Mouse (Mus musculus) forebrain, embryonic 16.5 days (tissue): ENCODE results near the gene Pold1. TPM values are rescaled to one million over a fixed set of nuclear protein-coding genes. Genes with fewer than 3 reads are reported as not detected.

Experiments
- ATAC-seq: fragments of 200-750 bp; cut with Nextera tagmentation; 2 replicates; pipeline ENCODE4 v1.8.0; 2017; ENCODE audit warnings: mild to moderate bottlenecking, moderate library complexity
- H3K27ac ChIP-seq: fragments of 300-500 bp; sonication (generic); 2 replicates; pipeline ENCODE4 v1.5.1; 2014; ENCODE audit warnings: low read length, control low read depth
- H3K27me3 ChIP-seq: fragments of 300-500 bp; sonication (generic); replicated peaks from 2 replicates; pipeline ENCODE4 v1.6.1; 2014; ENCODE audit warnings: low read length; ENCODE audit not compliant: control insufficient read depth, insufficient read depth
- H3K36me3 ChIP-seq: fragments of 300-500 bp; sonication (generic); 2 replicates; pipeline ENCODE4 v1.6.1; 2014; ENCODE audit not compliant: control insufficient read depth, insufficient read depth
- H3K4me1 ChIP-seq: fragments of 300-500 bp; sonication (generic); replicated peaks from 2 replicates; pipeline ENCODE4 v1.6.1; 2014; ENCODE audit warnings: low read length; ENCODE audit not compliant: control insufficient read depth, insufficient read depth
- H3K4me2 ChIP-seq: fragments of 300-500 bp; sonication (generic); 2 replicates; pipeline ENCODE4 v1.6.1; 2014; ENCODE audit warnings: mild to moderate bottlenecking, low read length, control low read depth
- H3K4me3 ChIP-seq: fragments of 300-500 bp; sonication (generic); replicated peaks from 2 replicates; pipeline ENCODE4 v1.5.1; 2014; ENCODE audit warnings: mild to moderate bottlenecking, low read length, control low read depth
- H3K9ac ChIP-seq: fragments of 300-500 bp; sonication (generic); replicated peaks from 2 replicates; pipeline ENCODE4 v1.6.1; 2014; ENCODE audit warnings: low read depth, low read length, control low read depth
- H3K9me3 ChIP-seq: fragments of 300-500 bp; sonication (generic); 2 replicates; pipeline ENCODE4 v1.6.1; 2016; ENCODE audit warnings: low read length; ENCODE audit not compliant: control insufficient read depth
- WGBS: fragments of 180-500 bp; shearing (Covaris S2); extraction: QIAGEN DNeasy Blood & Tissue Kit; methylation state at CpG from one replicate; pipeline ENCODE4 v1.1.7; 2014; 5-methylcytosine and 5-hydroxymethylcytosine counted together
- polyA plus RNA-seq: library from polyadenylated mRNA; unstranded; fragments of >200 nt; fragmentation: Nextera tagmentation; extraction: Ambion mirVana; gene quantifications from 2 replicates; pipeline ENCODE4 v1.2.1, GENCODE M21; 2015

The Pold1 gene
- polyA plus RNA-seq, 1 experiment from 2014 or later, result 46.1 TPM

DNA sequence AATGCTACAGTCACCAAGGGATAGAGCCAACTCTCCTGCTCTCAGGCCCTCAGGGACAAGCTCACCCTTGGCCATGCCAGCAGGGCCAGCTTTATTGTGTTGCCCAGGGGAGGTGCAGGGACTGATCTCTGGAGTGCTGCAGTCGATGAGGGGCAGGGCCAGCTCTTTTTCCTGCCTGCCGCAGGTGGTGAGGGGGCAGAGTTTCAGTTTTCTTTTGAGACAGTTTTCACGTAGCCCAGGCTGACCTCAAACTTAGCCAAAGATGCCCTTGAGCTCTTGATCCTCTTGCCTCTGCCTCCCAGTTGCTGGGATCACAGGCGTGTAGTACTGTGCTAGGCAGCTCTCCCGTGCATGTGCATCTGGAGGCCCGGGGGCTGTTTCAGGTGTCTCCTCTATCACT is 22.3 kb upstream of the Pold1 start:
- Histone ChIP-seq H3K4me1 (no peaks in the 10 kb centered on the region), H3K4me2 (no peak overlapping the region), H3K9ac (no peak overlapping the region), H3K27ac (no peak overlapping the region), H3K27me3 (0 out of 2 replicates have a peak, but pooled peaks cover 3% of the 10 kb centered on the region), H3K9me3 (no peaks in the 10 kb centered on the region), H3K36me3 (no peaks in the 10 kb centered on the region), H3K4me3 (no peak overlapping the region)
- 81% methylated on average over 6 of the region's 6 CpGs for WGBS
- ATAC-seq, result no peak

DNA sequence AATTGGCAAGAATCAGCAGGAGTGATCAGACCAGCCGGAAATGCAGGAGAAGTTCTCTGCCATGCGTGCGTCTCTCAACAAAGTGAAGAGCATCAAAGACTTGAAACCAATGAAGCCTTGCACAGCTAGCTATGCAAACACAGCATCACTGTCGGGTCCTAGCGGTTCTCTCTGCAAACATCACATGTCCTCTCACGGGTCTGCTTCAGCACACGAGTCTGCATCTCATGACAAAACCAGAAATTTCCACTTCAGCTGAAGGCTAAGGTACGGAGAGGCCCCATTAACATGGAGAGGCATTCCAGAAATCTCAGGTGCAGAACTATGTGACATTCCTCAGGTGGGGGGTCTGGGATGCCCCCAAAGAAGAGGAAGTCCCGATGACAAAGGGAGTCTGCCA is 20.2 kb upstream of the Pold1 start:
- Histone ChIP-seq H3K9me3 (no peaks in the 10 kb centered on the region), H3K4me1 (no peaks in the 10 kb centered on the region), H3K27ac (no peak overlapping the region), H3K4me2 (no peak overlapping the region), H3K9ac (no peak overlapping the region), H3K27me3 (0 out of 2 replicates have a peak, but pooled peaks cover 3% of the 10 kb centered on the region), H3K36me3 (no peaks in the 10 kb centered on the region), H3K4me3 (no peak overlapping the region)
- no peak for ATAC-seq
- 75% methylated on average over 9 of the region's 9 CpGs for WGBS

DNA sequence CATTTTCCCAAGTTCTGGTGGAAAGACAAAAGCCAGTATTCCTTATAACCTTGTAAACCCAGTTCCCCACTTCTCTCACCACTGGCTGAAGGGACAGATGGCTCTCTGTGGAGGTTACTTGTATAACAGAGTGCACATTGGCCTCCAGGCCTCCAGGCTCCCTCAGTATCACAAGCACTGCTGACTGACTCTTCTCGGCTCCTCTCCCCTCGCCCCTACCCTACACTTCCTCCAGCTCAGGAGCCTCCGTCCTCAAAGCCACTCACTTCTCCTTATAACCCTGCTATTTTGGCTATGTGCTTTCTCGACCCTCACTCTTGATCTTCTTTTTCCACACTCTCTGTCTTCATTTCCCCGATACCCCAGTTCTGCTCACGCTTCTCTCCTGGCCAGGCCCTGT is 16.8 kb upstream of the Pold1 start:
- no peak overlapping the region for H3K4me2 ChIP-seq
- H3K27ac ChIP-seq, result no peak overlapping the region
- no peak overlapping the region for H3K4me3 ChIP-seq
- no peaks in the 10 kb centered on the region for H3K4me1 ChIP-seq
- 0 out of 2 replicates have a peak, but pooled peaks cover 3% of the 10 kb centered on the region for H3K27me3 ChIP-seq
- no peaks in the 10 kb centered on the region for H3K36me3 ChIP-seq
- no peaks in the 10 kb centered on the region for H3K9me3 ChIP-seq
- WGBS, result 78% methylated on average over 6 of the region's 6 CpGs
- no peak for ATAC-seq
- no peak overlapping the region for H3K9ac ChIP-seq

DNA sequence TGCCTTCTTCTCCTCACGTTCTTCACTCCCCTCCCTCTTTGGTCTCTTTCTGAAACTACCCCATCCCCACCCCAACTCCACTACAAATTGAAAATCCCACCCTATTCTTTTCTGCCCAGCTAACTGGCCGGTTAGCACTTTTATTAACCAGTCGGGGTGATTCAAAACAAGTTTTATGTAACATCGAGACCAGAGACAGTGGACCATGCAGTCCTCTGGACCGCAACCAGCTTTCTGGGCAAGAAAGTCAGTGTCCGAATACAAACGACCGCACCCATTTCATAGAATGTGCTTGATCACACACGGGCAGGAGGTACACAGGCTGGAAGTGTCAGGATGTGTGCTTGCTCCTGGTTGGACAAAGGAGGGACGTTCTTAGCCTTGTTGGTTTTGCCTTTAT is 15.8 kb upstream of the Pold1 start:
- Histone ChIP-seq H3K27me3 (0 out of 2 replicates have a peak, but pooled peaks cover 3% of the 10 kb centered on the region), H3K4me3 (no peak overlapping the region), H3K36me3 (no peaks in the 10 kb centered on the region), H3K4me2 (no peak overlapping the region), H3K27ac (no peak overlapping the region), H3K4me1 (no peaks in the 10 kb centered on the region), H3K9ac (no peak overlapping the region), H3K9me3 (no peaks in the 10 kb centered on the region)
- no peak for ATAC-seq
- 83% methylated on average over 10 of the region's 10 CpGs for WGBS

DNA sequence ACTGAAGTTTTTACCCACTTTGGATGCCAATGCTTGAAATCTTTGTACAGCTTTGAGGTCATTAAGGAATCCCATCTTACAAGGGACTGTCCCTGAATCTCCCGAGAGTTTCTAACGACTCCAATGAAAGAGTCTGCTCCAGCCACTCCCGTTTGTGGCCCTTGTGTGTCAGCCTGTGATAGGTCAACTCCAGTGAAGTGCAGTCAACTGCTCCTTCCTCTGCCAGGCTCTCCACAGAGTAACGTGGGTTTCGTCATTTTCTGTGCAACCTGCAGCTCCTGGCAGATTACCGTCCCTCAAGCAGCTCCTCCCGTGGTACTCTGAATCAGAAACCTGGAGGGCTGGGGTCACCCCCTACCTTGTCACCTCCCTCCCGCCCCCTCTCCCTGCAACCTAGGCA is 14.6 kb upstream of the Pold1 start:
- Histone ChIP-seq H3K4me3 (no peak overlapping the region), H3K9me3 (no peaks in the 10 kb centered on the region), H3K27ac (no peak overlapping the region), H3K9ac (no peak overlapping the region), H3K36me3 (no peaks in the 10 kb centered on the region), H3K4me2 (no peak overlapping the region), H3K27me3 (0 out of 2 replicates have a peak, but pooled peaks cover 3% of the 10 kb centered on the region), H3K4me1 (no peaks in the 10 kb centered on the region)
- no peak for ATAC-seq
- WGBS, result 46% methylated on average over 8 of the region's 8 CpGs

DNA sequence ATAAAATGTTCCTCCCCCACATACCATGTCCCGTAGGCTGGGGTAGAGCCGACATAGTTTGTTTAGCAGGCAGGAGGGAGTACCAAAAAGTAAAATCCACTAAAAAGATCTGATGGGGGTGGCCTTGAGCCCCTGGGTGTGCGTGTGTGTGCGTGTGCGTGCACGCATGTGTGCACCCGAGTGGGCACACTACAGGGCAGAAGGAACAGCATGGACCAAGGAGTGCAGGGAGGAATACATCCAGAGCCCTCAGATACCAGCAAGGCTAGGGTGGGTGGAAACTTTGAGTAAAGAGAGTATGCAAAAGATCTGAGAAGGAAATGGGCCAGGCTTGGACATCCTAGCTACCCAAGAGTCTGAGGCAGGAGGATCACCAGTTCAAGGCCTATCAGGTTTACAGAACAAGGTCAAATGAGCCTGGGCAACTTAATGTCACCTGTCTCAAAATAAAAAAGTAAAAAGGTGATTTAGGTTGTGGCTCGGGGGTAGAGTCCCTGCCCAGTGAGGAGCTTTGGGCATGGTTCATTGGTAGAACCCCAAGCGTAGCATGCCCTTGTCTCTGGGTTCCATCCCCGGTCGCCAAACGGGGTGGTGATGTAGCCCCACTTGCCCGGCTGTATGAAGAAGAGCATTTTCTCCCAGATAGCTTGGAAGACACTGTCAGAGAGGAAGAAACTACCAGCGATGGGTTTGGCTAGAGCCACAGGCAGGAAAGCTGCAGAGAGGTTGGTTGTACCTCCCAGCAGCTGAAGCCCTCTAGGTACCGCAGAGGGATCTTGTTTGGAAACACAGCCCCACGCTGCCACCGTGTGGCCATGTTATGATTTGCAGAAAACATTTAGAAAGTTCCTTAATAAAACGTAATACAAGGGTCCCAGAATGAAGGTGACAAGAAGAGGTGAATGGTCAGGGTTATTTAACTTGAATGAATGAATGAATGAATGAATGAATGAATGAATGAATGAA is 12.1 kb upstream of the Pold1 start:
- peak; percentile 74 for ATAC-seq
- Histone ChIP-seq H3K36me3 (no peaks in the 10 kb centered on the region), H3K9ac (no peak overlapping the region), H3K27me3 (peaks cover 2% of the 10 kb centered on the region; the same call in 1 of the 2 replicates), H3K9me3 (no peaks in the 10 kb centered on the region), H3K4me2 (no peak overlapping the region), H3K27ac (no peak overlapping the region), H3K4me3 (no peak overlapping the region), H3K4me1 (no peaks in the 10 kb centered on the region)
- WGBS, result 51% methylated on average over 18 of the region's 18 CpGs

DNA sequence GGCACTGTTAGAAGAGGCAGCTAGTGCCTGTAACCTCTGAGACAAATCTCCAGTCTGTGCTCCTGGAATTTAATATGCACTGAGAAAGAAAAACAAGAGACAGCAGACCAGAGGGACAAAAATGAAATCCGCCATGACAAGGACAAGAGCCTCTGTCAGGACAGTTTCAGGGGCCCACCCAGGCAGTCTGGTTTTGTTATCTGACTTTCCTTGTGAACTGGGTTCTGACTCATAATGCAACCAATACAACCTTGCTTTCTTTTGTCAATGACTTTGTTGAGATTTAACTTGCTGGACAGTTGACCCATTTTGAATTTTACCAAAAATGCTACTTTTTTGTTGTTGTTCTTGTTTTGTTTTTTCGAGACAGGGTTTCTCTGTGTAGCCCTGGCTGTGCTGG is 9.0 kb upstream of the Pold1 start:
- Histone ChIP-seq H3K4me3 (no peak overlapping the region), H3K4me2 (no peak overlapping the region), H3K9ac (no peak overlapping the region), H3K4me1 (peaks cover 12% of the 10 kb centered on the region), H3K27me3 (peaks cover 3% of the 10 kb centered on the region; the same call in 1 of the 2 replicates), H3K27ac (no peak overlapping the region), H3K36me3 (no peaks in the 10 kb centered on the region), H3K9me3 (no peaks in the 10 kb centered on the region)
- WGBS, result 74% methylated on average over 2 of the region's 2 CpGs
- ATAC-seq, result no peak

DNA sequence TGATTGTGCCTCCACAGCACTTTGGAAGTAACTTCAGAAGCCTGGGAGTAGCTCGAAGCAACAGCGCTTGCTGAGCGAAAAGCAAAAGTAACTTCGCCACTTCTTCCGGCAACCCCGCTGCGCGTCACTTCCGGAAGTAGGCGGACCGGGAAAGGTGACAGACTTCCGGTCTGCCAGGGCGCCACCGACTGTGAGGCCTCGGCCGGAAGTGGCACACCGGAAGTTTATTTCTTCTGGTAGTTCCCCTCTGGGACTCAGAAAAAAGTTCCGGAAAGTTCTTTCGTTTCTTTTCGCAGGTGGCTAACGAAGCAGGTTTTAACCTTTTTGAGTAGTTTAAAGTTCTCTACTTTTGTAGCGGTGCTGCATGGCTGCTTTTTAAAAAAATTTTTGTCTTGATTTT is 5.2 kb upstream of the Pold1 start, which contains the start of gene Nr1h2:
Gene Nr1h2, minus strand, starts transcription at position 126 of the 400 bp plus-strand sequence.
- under 1% methylated on average over 22 of the region's 22 CpGs for WGBS
- Histone ChIP-seq H3K9me3 (no peaks in the 10 kb centered on the region), H3K27ac (peak within 1 kb of the TSS; percentile 73), H3K4me2 (peak within 1 kb of the TSS; percentile 68), H3K9ac (peak within 1 kb of the TSS; percentile 24), H3K36me3 (peaks cover 10% of the 10 kb centered on the region), H3K27me3 (peaks cover 3% of the 10 kb centered on the region; the same call in 1 of the 2 replicates), H3K4me3 (peak within 1 kb of the TSS; percentile 69), H3K4me1 (peaks cover 14% of the 10 kb centered on the region)
- peak; percentile 76 for ATAC-seq

DNA sequence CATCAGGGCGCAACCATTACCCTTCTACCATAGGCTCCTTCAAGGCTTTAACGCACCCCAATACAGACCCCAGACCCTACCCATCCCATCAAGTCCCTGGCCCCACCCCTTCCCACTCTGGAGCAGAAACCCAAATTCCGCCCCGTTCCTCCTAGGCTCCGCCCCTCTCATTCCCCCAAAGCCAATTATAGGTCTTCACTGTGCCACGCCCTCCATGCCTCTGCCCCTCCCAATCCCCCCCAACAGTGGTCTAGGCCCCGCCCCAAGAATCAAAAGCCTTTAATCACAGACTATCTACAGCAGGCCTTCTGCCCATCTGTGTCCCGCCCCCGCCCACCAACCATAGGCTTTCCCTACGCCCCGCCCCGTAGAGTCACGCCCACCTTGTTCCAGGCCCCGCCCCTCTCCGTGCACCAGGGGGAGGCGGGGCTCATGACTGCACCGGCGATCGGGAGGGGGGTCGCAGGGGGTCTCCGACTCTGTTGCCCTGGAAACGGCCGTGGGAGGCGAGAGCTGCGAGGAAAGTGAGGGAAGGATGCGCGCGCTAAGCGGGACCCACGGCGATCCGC is 4.6 kb upstream of the Pold1 start:
- Histone ChIP-seq H3K4me3 (peak overlapping the region; percentile 69), H3K36me3 (peaks cover 10% of the 10 kb centered on the region), H3K27ac (peak overlapping the region; percentile 73), H3K9me3 (no peaks in the 10 kb centered on the region), H3K27me3 (peaks cover 3% of the 10 kb centered on the region; the same call in 1 of the 2 replicates), H3K9ac (peak overlapping the region; percentile 24), H3K4me2 (peak overlapping the region; percentile 68), H3K4me1 (peaks cover 16% of the 10 kb centered on the region)
- WGBS, result under 1% methylated on average over 31 of the region's 32 CpGs
- ATAC-seq, result peak; percentile 54
